Mouse (Mus musculus) lung, embryonic 14.5 days (tissue): ENCODE data around the gene Sfrp4. TPM values are rescaled to one million over a fixed set of nuclear protein-coding genes. Genes with fewer than 3 reads are reported as not detected.

Source experiments
- ATAC-seq: fragments of 200-750 bp; cut with Nextera tagmentation; 2 replicates; pipeline ENCODE4 v1.8.0; 2017; ENCODE audit warnings: mild to moderate bottlenecking, moderate TSS enrichment, moderate library complexity; ENCODE audit not compliant: insufficient read depth
- DNase-seq: peaks from one replicate; pipeline ENCODE4 v3.0.0-alpha.2; 2015
- H3K27ac ChIP-seq: fragments of 300-500 bp; sonication (generic); 2 replicates; pipeline ENCODE4 v1.5.1; 2014; ENCODE audit warnings: low read depth, mild to moderate bottlenecking, moderate library complexity
- H3K27me3 ChIP-seq: fragments of 300-500 bp; sonication (generic); 2 replicates; pipeline ENCODE4 v1.6.1; 2014; ENCODE audit warnings: low read length, control low read depth; ENCODE audit not compliant: insufficient read depth
- H3K36me3 ChIP-seq: fragments of 300-500 bp; sonication (generic); 2 replicates; pipeline ENCODE4 v1.6.1; 2014; ENCODE audit warnings: control low read depth; ENCODE audit not compliant: insufficient read depth
- H3K4me1 ChIP-seq: fragments of 300-500 bp; sonication (generic); 2 replicates; pipeline ENCODE4 v1.6.1; 2014; ENCODE audit warnings: antibody characterized with exemption, control low read depth; ENCODE audit not compliant: insufficient read depth
- H3K4me2 ChIP-seq: fragments of 300-500 bp; sonication (generic); 2 replicates; pipeline ENCODE4 v1.6.1; 2014; ENCODE audit warnings: mild to moderate bottlenecking
- H3K4me3 ChIP-seq: fragments of 300-500 bp; sonication (generic); 2 replicates; pipeline ENCODE4 v1.5.1; 2014; ENCODE audit warnings: low read depth, low read length
- H3K9ac ChIP-seq: fragments of 300-500 bp; sonication (generic); 2 replicates; pipeline ENCODE4 v1.6.1; 2014
- H3K9me3 ChIP-seq: fragments of 300-500 bp; sonication (generic); 2 replicates; pipeline ENCODE4 v1.6.1; 2016; ENCODE audit warnings: low read depth, low read length, control low read depth
- CTCF ChIP-seq: IDR thresholded peaks from 2 replicates; pipeline ENCODE4 v1.5.1; 2016; ENCODE audit warnings: antibody characterized with exemption, low read depth
- WGBS: fragments of 180-500 bp; shearing (Covaris S2); extraction: QIAGEN DNeasy Blood & Tissue Kit; methylation state at CpG from one replicate; pipeline ENCODE4 v1.1.7; 2014; 5-methylcytosine and 5-hydroxymethylcytosine counted together
- polyA plus RNA-seq: library from polyadenylated mRNA; unstranded; fragments of >200 nt; fragmentation: Nextera tagmentation; extraction: Ambion mirVana; gene quantifications from 2 replicates; pipeline ENCODE4 v1.2.1, GENCODE M21; 2014

The Sfrp4 gene
- polyA plus RNA-seq, 1 experiment from 2014 or later: 0.32 TPM

- no peaks in the 10 kb centered on the region for H3K36me3 ChIP-seq
- DNase-seq (peak; percentile 49), ATAC-seq (peak; percentile 29)
These were observed 4.1 kb upstream of the Sfrp4 start for GRCm38 (mm10) chr13:19618841-19619215.

GRCm38 (mm10) chr13:19619216-19619927, 3.5 kb upstream of the Sfrp4 start, which contains the start of gene Epdr1:
Epdr1 (minus strand) TSS chr13:19619927.
- peak within 1 kb of the TSS; percentile 85 for H3K9ac ChIP-seq
- H3K4me1 ChIP-seq: 0 out of 2 replicates have a peak, but pooled peaks cover 2% of the 10 kb centered on the region
- peaks cover 6% of the 10 kb centered on the region for H3K27me3 ChIP-seq
- H3K4me2 ChIP-seq: peak within 1 kb of the TSS; percentile 96
- DNase-seq (peak; percentile 88), ATAC-seq (peak; percentile 82)
- H3K36me3 ChIP-seq: no peaks in the 10 kb centered on the region
- peak within 1 kb of the TSS; percentile 48; the same call in 1 of the 2 replicates for H3K27ac ChIP-seq
- WGBS: under 1% methylated on average over 46 of the region's 46 CpGs
- H3K9me3 ChIP-seq: no peaks in the 10 kb centered on the region
- H3K4me3 ChIP-seq: peak within 1 kb of the TSS; percentile 66
- peak; percentile 71 for TF ChIP-seq CTCF

More at GRCm38 (mm10) chr13:19618841-19619215, 4.1 kb upstream of the Sfrp4 start:
- no peak for TF ChIP-seq CTCF
- Histone ChIP-seq H3K27ac (no peak overlapping the region; the same call in 1 of the 2 replicates), H3K9ac (peak overlapping the region; percentile 85), H3K4me2 (peak overlapping the region; percentile 96), H3K4me3 (peak overlapping the region; percentile 66), H3K9me3 (no peaks in the 10 kb centered on the region), H3K4me1 (0 out of 2 replicates have a peak, but pooled peaks cover 2% of the 10 kb centered on the region), H3K27me3 (peaks cover 6% of the 10 kb centered on the region)
- 5% methylated on average over 5 of the region's 5 CpGs for WGBS

GRCm38 (mm10) chr13:19623228-19623905, 463 bp downstream of the Sfrp4 start:
- Histone ChIP-seq H3K4me3 (peak overlapping the region; percentile 43), H3K27ac (no peak overlapping the region), H3K4me1 (0 out of 2 replicates have a peak, but pooled peaks cover 2% of the 10 kb centered on the region), H3K9me3 (no peaks in the 10 kb centered on the region), H3K4me2 (peak overlapping the region; percentile 91), H3K27me3 (peaks cover 6% of the 10 kb centered on the region), H3K36me3 (no peaks in the 10 kb centered on the region), H3K9ac (peak overlapping the region; percentile 50)
- TF ChIP-seq CTCF: no peak
- peak; percentile 25; the same call in 1 of the 2 replicates for ATAC-seq
- WGBS: 14% methylated on average over 30 of the region's 30 CpGs
- peak; percentile 17 for DNase-seq

- no peaks in the 10 kb centered on the region for H3K9me3 ChIP-seq
- H3K27ac ChIP-seq: no peak overlapping the region
- H3K27me3 ChIP-seq: peaks cover 6% of the 10 kb centered on the region
- ATAC-seq (no peak), DNase-seq (no peak)
- H3K4me3 ChIP-seq: no peak overlapping the region
- H3K9ac ChIP-seq: no peak overlapping the region
- 0 out of 2 replicates have a peak, but pooled peaks cover 2% of the 10 kb centered on the region for H3K4me1 ChIP-seq
- no peaks in the 10 kb centered on the region for H3K36me3 ChIP-seq
- H3K4me2 ChIP-seq: no peak overlapping the region
- no peak for TF ChIP-seq CTCF
- 78% methylated on average over 11 of the region's 11 CpGs for WGBS
These were observed 1.9 kb downstream of the Sfrp4 start for GRCm38 (mm10) chr13:19624632-19625320.

GRCm38 (mm10) chr13:19626473-19626872, 3.6 kb downstream of the Sfrp4 start:
- DNase-seq (no peak), ATAC-seq (no peak)
- Histone ChIP-seq H3K36me3 (no peaks in the 10 kb centered on the region), H3K4me1 (0 out of 2 replicates have a peak, but pooled peaks cover 2% of the 10 kb centered on the region), H3K9ac (no peak overlapping the region), H3K4me3 (no peak overlapping the region), H3K9me3 (no peaks in the 10 kb centered on the region), H3K27me3 (peaks cover 6% of the 10 kb centered on the region), H3K4me2 (no peak overlapping the region), H3K27ac (no peak overlapping the region)
- TF ChIP-seq CTCF: no peak
- WGBS: 58% methylated on average over 1 of the region's 1 CpGs

- ATAC-seq: no peak
- H3K9me3 ChIP-seq: no peaks in the 10 kb centered on the region
- no peak for TF ChIP-seq CTCF
- H3K4me3 ChIP-seq: no peak overlapping the region
- no peaks in the 10 kb centered on the region for H3K36me3 ChIP-seq
- H3K27me3 ChIP-seq: no peaks in the 10 kb centered on the region
- no peak overlapping the region for H3K4me2 ChIP-seq
- WGBS: 94% methylated on average over 5 of the region's 5 CpGs
- no peak for DNase-seq
- H3K4me1 ChIP-seq: no peaks in the 10 kb centered on the region
- no peak overlapping the region for H3K27ac ChIP-seq
- no peak overlapping the region for H3K9ac ChIP-seq
These were observed 8.1 kb downstream of the Sfrp4 start for GRCm38 (mm10) chr13:19630768-19631709.
